ENCODE assay signal across 8 mouse cellular contexts in the genomic region with DNA sequence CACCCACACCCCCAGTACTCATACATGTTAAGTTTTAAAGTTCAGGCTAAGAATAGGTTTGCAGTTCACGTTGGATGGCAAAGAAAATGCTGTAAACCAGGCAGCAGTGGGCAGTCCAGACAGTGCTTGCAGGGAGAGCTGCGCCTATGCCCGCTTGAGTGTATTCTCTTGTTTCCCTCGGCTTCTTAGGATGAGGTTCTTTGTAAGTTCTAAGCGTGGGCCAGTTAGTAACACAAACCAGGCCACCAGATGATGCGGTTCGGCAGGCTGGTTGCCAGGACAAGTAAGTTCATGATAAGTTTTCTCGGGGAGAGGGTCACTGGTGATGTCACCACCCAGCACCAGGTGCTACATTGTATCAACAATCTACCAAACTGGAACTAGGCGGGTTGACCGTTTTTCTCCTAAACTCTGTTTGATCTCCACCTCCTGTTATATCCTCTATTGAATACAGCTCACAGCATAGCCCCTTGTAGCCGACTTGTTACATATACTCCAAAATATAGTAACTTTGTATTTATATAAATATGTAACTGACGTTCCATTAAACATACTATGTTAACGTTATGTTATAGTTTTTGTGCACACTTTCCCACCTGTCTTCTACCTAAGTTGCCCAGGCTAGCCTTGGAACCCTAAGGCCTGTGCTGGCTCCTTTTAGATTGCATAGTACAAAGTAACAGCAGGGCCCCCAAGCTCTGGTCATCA. TPM values are rescaled to one million over a fixed set of nuclear protein-coding genes. Genes with fewer than 3 reads are reported as not detected.
DNase-seq lines count a peak whose midpoint lies in the region; ATAC-seq and TF ChIP-seq lines count a peak whose summit lies in the region.

No protein-coding gene starts in this region.

- H3K27ac ChIP-seq in stomach, postnatal 0 days (replicated peaks) = peak overlapping the region; percentile 80

- peak overlapping the region; percentile 57 for H3K9ac ChIP-seq in stomach, postnatal 0 days (ENCODE audit: low read length)

- peak overlapping the region; percentile 51 for H3K4me2 ChIP-seq in stomach, postnatal 0 days (replicated peaks; ENCODE audit: low read depth)

- no peak for TF ChIP-seq CTCF in stomach, postnatal 0 days (IDR thresholded peaks at IDR 0.05; ENCODE audit: low read depth)

- peak overlapping the region; percentile 95 for H3K4me3 ChIP-seq in erythroblast, embryonic 14.5 days (replicated peaks)
- H3K4me3 ChIP-seq in stomach, postnatal 0 days (ENCODE audit: low read depth, low read length) = peak overlapping the region; percentile 83

- H3K27me3 ChIP-seq in erythroblast, embryonic 14.5 days (ENCODE audit: control insufficient read depth) = no peaks in the 10 kb centered on the region
- H3K27me3 ChIP-seq in stomach, postnatal 0 days (ENCODE audit: control insufficient read depth, insufficient read depth, low read length) = no peaks in the 10 kb centered on the region

- peaks cover 39% of the 10 kb centered on the region for H3K4me1 ChIP-seq in erythroblast, embryonic 14.5 days (ENCODE audit: control insufficient read depth)
- no peaks in the 10 kb centered on the region for H3K4me1 ChIP-seq in stomach, postnatal 0 days (replicated peaks; ENCODE audit: control insufficient read depth, insufficient read depth)

- TF ChIP-seq EP300 in stomach, postnatal 0 days (optimal IDR thresholded peaks at IDR 0.05) = no peak

- 73% methylated on average over 13 of the region's 13 CpGs for WGBS in stomach, postnatal 0 days

- no peak for ATAC-seq in stomach, postnatal 0 days (ENCODE audit: low FRiP score, low TSS enrichment)

- DNase-seq in cerebellum, adult 11-12 months = peak; percentile 57
- DNase-seq in cerebellum, postnatal 36 days = no peak
- DNase-seq in 3T3-L1 (ENCODE audit: low read depth, low spot score) = peak; percentile 32
- peak; percentile 23 for DNase-seq in liver
- DNase-seq in stomach, postnatal 0 days (ENCODE audit: low spot score) = no peak
- DNase-seq in thymus, adult 18-20 months = no peak
- DNase-seq in urinary bladder, postnatal 14 days (ENCODE audit: low spot score) = no peak

- no peaks in the 10 kb centered on the region; the same call in 1 of the 2 replicates for H3K9me3 ChIP-seq in erythroblast, embryonic 14.5 days (ENCODE audit: control insufficient read depth, low read length)
- H3K9me3 ChIP-seq in stomach, postnatal 0 days (ENCODE audit: control insufficient read depth, low read length) = no peaks in the 10 kb centered on the region

- H3K36me3 ChIP-seq in erythroblast, embryonic 14.5 days (ENCODE audit: control insufficient read depth) = peaks cover 41% of the 10 kb centered on the region
- H3K36me3 ChIP-seq in stomach, postnatal 0 days (ENCODE audit: control insufficient read depth, insufficient read depth, low read length) = no peaks in the 10 kb centered on the region; the same call in 1 of the 2 replicates

RNA-seq across cellular contexts. Expression of a gene that starts 0.9 kb away (rescaled TPM):
- 624 and 816 TPM in 2 replicates for polyA plus RNA-seq in erythroblast, embryonic 14.5 days (2012)
- 226 and 257 TPM in 2 replicates for polyA plus RNA-seq in stomach, postnatal 0 days (2015; fragmentation: Nextera tagmentation; extraction: Ambion mirVana)

RNA-seq across cellular contexts. Expression of a gene that starts 10.6 kb away (rescaled TPM):
- polyA plus RNA-seq in erythroblast, embryonic 14.5 days (2012) = 12.8 and 18.3 TPM in 2 replicates
- 10.4 and 10.9 TPM in 2 replicates for polyA plus RNA-seq in stomach, postnatal 0 days (2015; fragmentation: Nextera tagmentation; extraction: Ambion mirVana)

Comparison
In these comparisons a context has a peak if more than half of its experiments do, and no peak if none do; other contexts are left out.
1. DNase-seq: peak in cerebellum, adult 11-12 months (single experiment), 3T3-L1 (single experiment) and liver (single experiment); none in cerebellum, postnatal 36 days (0 of 2), stomach, postnatal 0 days (single experiment), thymus, adult 18-20 months (0 of 2) and urinary bladder, postnatal 14 days (single experiment).